Mouse (Mus musculus) cerebellum, adult 8-10 months (tissue): ENCODE data around the gene Pdcd11.
A peak's percentile ranks its signal among the peaks of the same experiment; 100 is the strongest.

ENCODE experiments used
- DNase-seq: peaks from one replicate; pipeline ENCODE4 v3.0.0; 2022

Pdcd11 gene

GRCm38 (mm10) chr19:47090550-47091156, at the start of gene Pdcd11, which contains the start of gene Usmg5:
Gene Pdcd11 (plus strand): TSS chr19:47090768.
Gene Usmg5 (minus strand): TSS chr19:47090647.
- peak; percentile 93 for DNase-seq

GRCm38 (mm10) chr19:47043608-47044007, 47.0 kb upstream of the Pdcd11 start:
- no peak for DNase-seq

- DNase-seq: no peak
These were observed 44.2 kb upstream of the Pdcd11 start for GRCm38 (mm10) chr19:47046343-47046742.

GRCm38 (mm10) chr19:47047236-47047833, 43.2 kb upstream of the Pdcd11 start:
- no peak for DNase-seq

- no peak for DNase-seq
These were observed 41.5 kb upstream of the Pdcd11 start for GRCm38 (mm10) chr19:47049061-47049460.

- DNase-seq: no peak
These were observed 40.7 kb upstream of the Pdcd11 start for GRCm38 (mm10) chr19:47049840-47050239.

GRCm38 (mm10) chr19:47050271-47051032, 40.1 kb upstream of the Pdcd11 start, which contains the start of gene Pcgf6:
Gene Pcgf6 (minus strand): TSS chr19:47050906.
- peak; percentile 83 for DNase-seq

GRCm38 (mm10) chr19:47052927-47053326, 37.6 kb upstream of the Pdcd11 start:
- no peak for DNase-seq

GRCm38 (mm10) chr19:47053471-47053870, 37.1 kb upstream of the Pdcd11 start:
- no peak for DNase-seq

GRCm38 (mm10) chr19:47057684-47058083, 32.9 kb upstream of the Pdcd11 start:
- DNase-seq: no peak

GRCm38 (mm10) chr19:47065860-47066259, 24.7 kb upstream of the Pdcd11 start:
- no peak for DNase-seq

- DNase-seq: peak; percentile 98
These were observed 23.3 kb upstream of the Pdcd11 start, which contains the start of gene Taf5 for GRCm38 (mm10) chr19:47067096-47067882. Gene Taf5 (plus strand): TSS chr19:47067746.

- peak; percentile 69 for DNase-seq
These were observed 22.5 kb upstream of the Pdcd11 start for GRCm38 (mm10) chr19:47067924-47068611.

- DNase-seq: no peak
These were observed 2.3 kb upstream of the Pdcd11 start for GRCm38 (mm10) chr19:47088226-47088625.

- DNase-seq: no peak
These were observed 646 bp upstream of the Pdcd11 start for GRCm38 (mm10) chr19:47089718-47090525.

GRCm38 (mm10) chr19:47101080-47101479, 10.5 kb downstream of the Pdcd11 start:
- DNase-seq: no peak

- DNase-seq: no peak
These were observed 14.2 kb downstream of the Pdcd11 start for GRCm38 (mm10) chr19:47104641-47105271.

- no peak for DNase-seq
These were observed 28.1 kb downstream of the Pdcd11 start for GRCm38 (mm10) chr19:47118634-47119033.

GRCm38 (mm10) chr19:47121054-47121453, 30.5 kb downstream of the Pdcd11 start:
- DNase-seq: no peak

- no peak for DNase-seq
These were observed 32.2 kb downstream of the Pdcd11 start for GRCm38 (mm10) chr19:47122802-47123201.

GRCm38 (mm10) chr19:47128164-47128563, 37.6 kb downstream of the Pdcd11 start:
- DNase-seq: no peak
